Mouse (Mus musculus) liver, embryonic 16.5 days (tissue): Measurements from ENCODE around the gene Msx3. TPM values are rescaled to one million over a fixed set of nuclear protein-coding genes. Genes with fewer than 3 reads are reported as not detected.

Source experiments
- ATAC-seq: fragments of 200-750 bp; cut with Nextera tagmentation; 2 replicates; pipeline ENCODE4 v1.8.0; 2017; ENCODE audit warnings: low read depth, mild to moderate bottlenecking, moderate number of reproducible peaks, moderate library complexity
- H3K27ac ChIP-seq: fragments of 300-500 bp; sonication (generic); 2 replicates; pipeline ENCODE4 v1.5.1; 2014; ENCODE audit warnings: mild to moderate bottlenecking, low read length
- H3K27me3 ChIP-seq: fragments of 300-500 bp; sonication (generic); 2 replicates; pipeline ENCODE4 v1.6.1; 2014; ENCODE audit warnings: low read depth, low read length, mixed read lengths; ENCODE audit not compliant: control insufficient read depth, insufficient read depth
- H3K36me3 ChIP-seq: fragments of 300-500 bp; sonication (generic); 2 replicates; pipeline ENCODE4 v1.6.1; 2014; ENCODE audit warnings: mild to moderate bottlenecking; ENCODE audit not compliant: control insufficient read depth, insufficient read depth
- H3K4me1 ChIP-seq: fragments of 300-500 bp; sonication (generic); 2 replicates; pipeline ENCODE4 v1.6.1; 2014; ENCODE audit warnings: low read depth, low read length, mixed read lengths; ENCODE audit not compliant: control insufficient read depth
- H3K4me2 ChIP-seq: fragments of 300-500 bp; sonication (generic); 2 replicates; pipeline ENCODE4 v1.6.1; 2014; ENCODE audit warnings: low read depth, low read length, mixed read lengths
- H3K4me3 ChIP-seq: fragments of 300-500 bp; sonication (generic); 2 replicates; pipeline ENCODE4 v1.5.1; 2014; ENCODE audit warnings: low read depth, mild to moderate bottlenecking, low read length
- H3K9ac ChIP-seq: fragments of 300-500 bp; sonication (generic); 2 replicates; pipeline ENCODE4 v1.6.1; 2014; ENCODE audit warnings: low read depth, low read length
- H3K9me3 ChIP-seq: fragments of 300-500 bp; sonication (generic); replicated peaks from 2 replicates; pipeline ENCODE4 v1.6.1; 2016; ENCODE audit warnings: low read length; ENCODE audit not compliant: control insufficient read depth
- WGBS: fragments of 180-500 bp; shearing (Covaris S2); extraction: QIAGEN DNeasy Blood & Tissue Kit; methylation state at CpG from one replicate; pipeline ENCODE4 v1.1.7; 2014; ENCODE audit not compliant: insufficient replicate concordance; 5-methylcytosine and 5-hydroxymethylcytosine counted together
- polyA plus RNA-seq: library from polyadenylated mRNA; unstranded; fragments of >200 nt; fragmentation: Nextera tagmentation; extraction: Ambion mirVana; gene quantifications from 2 replicates; pipeline ENCODE4 v1.2.1, GENCODE M21; 2015

The Msx3 gene
- not detected in 2 replicates for polyA plus RNA-seq

GRCm38 (mm10) chr7:140048361-140049114 lies at the start of gene Msx3:
TSS of gene Msx3 (minus strand) at chr7:140049089.
- Histone ChIP-seq H3K9ac (no peak within 1 kb of the TSS), H3K27me3 (peaks cover 73% of the 10 kb centered on the region), H3K4me3 (peak within 1 kb of the TSS; percentile 39), H3K27ac (no peak within 1 kb of the TSS), H3K4me1 (no peaks in the 10 kb centered on the region; the same call in 1 of the 2 replicates), H3K4me2 (peak within 1 kb of the TSS; percentile 52), H3K36me3 (no peaks in the 10 kb centered on the region), H3K9me3 (no peaks in the 10 kb centered on the region)
- 2% methylated on average over 56 of the region's 56 CpGs for WGBS
- ATAC-seq: 0 out of 2 replicates have a peak, but pooled peaks have one; percentile 16

GRCm38 (mm10) chr7:140098466-140098865 lies 49.6 kb upstream of the Msx3 start:
- Histone ChIP-seq H3K36me3 (no peaks in the 10 kb centered on the region), H3K4me3 (no peak overlapping the region), H3K27me3 (no peaks in the 10 kb centered on the region), H3K9me3 (no peaks in the 10 kb centered on the region), H3K9ac (no peak overlapping the region), H3K4me2 (no peak overlapping the region), H3K4me1 (peaks cover 2% of the 10 kb centered on the region), H3K27ac (no peak overlapping the region)
- 40% methylated on average over 1 of the region's 1 CpGs for WGBS
- ATAC-seq: no peak

- Histone ChIP-seq H3K4me2 (no peak overlapping the region), H3K4me1 (no peaks in the 10 kb centered on the region), H3K27ac (no peak overlapping the region), H3K4me3 (no peak overlapping the region), H3K9me3 (no peaks in the 10 kb centered on the region), H3K27me3 (no peaks in the 10 kb centered on the region), H3K9ac (no peak overlapping the region), H3K36me3 (no peaks in the 10 kb centered on the region)
- ATAC-seq: no peak
Measured at GRCm38 (mm10) chr7:140096055-140096454, 47.2 kb upstream of the Msx3 start.

GRCm38 (mm10) chr7:140095556-140095955 lies 46.7 kb upstream of the Msx3 start:
- Histone ChIP-seq H3K4me1 (no peaks in the 10 kb centered on the region), H3K36me3 (no peaks in the 10 kb centered on the region), H3K9me3 (no peaks in the 10 kb centered on the region), H3K27ac (no peak overlapping the region), H3K4me3 (no peak overlapping the region), H3K9ac (no peak overlapping the region), H3K27me3 (no peaks in the 10 kb centered on the region), H3K4me2 (no peak overlapping the region)
- no peak for ATAC-seq
- 50% methylated on average over 1 of the region's 1 CpGs for WGBS

- no peaks in the 10 kb centered on the region for H3K9me3 ChIP-seq
- no peaks in the 10 kb centered on the region for H3K27me3 ChIP-seq
- H3K4me3 ChIP-seq: no peak overlapping the region
- H3K27ac ChIP-seq: no peak overlapping the region
- no peak overlapping the region for H3K4me2 ChIP-seq
- no peak for ATAC-seq
- WGBS: 47% methylated on average over 5 of the region's 5 CpGs
- no peaks in the 10 kb centered on the region for H3K4me1 ChIP-seq
- H3K9ac ChIP-seq: no peak overlapping the region
- H3K36me3 ChIP-seq: no peaks in the 10 kb centered on the region
Measured at GRCm38 (mm10) chr7:140094954-140095353, 46.1 kb upstream of the Msx3 start.

GRCm38 (mm10) chr7:140092924-140093528 lies 44.1 kb upstream of the Msx3 start, which contains the start of gene Prap1:
TSS of gene Prap1 (plus strand) at chr7:140093395.
- ATAC-seq: no peak
- no peaks in the 10 kb centered on the region for H3K27me3 ChIP-seq
- no peak within 1 kb of the TSS for H3K9ac ChIP-seq
- no peaks in the 10 kb centered on the region for H3K36me3 ChIP-seq
- 53% methylated on average over 5 of the region's 5 CpGs for WGBS
- H3K4me2 ChIP-seq: no peak within 1 kb of the TSS
- H3K9me3 ChIP-seq: no peaks in the 10 kb centered on the region
- no peak within 1 kb of the TSS for H3K4me3 ChIP-seq
- no peaks in the 10 kb centered on the region for H3K4me1 ChIP-seq
- H3K27ac ChIP-seq: no peak within 1 kb of the TSS

- H3K4me1 ChIP-seq: no peaks in the 10 kb centered on the region
- no peak overlapping the region for H3K27ac ChIP-seq
- 72% methylated on average over 10 of the region's 10 CpGs for WGBS
- H3K27me3 ChIP-seq: no peaks in the 10 kb centered on the region
- no peak overlapping the region for H3K4me3 ChIP-seq
- H3K4me2 ChIP-seq: no peak overlapping the region
- H3K9ac ChIP-seq: no peak overlapping the region
- no peak for ATAC-seq
- no peaks in the 10 kb centered on the region for H3K9me3 ChIP-seq
- no peaks in the 10 kb centered on the region for H3K36me3 ChIP-seq
Measured at GRCm38 (mm10) chr7:140090601-140091000, 41.7 kb upstream of the Msx3 start.

- no peak within 1 kb of the TSS for H3K27ac ChIP-seq
- 9% methylated on average over 18 of the region's 18 CpGs for WGBS
- H3K9me3 ChIP-seq: no peaks in the 10 kb centered on the region
- ATAC-seq: no peak
- no peak within 1 kb of the TSS for H3K9ac ChIP-seq
- peaks cover 31% of the 10 kb centered on the region for H3K27me3 ChIP-seq
- no peaks in the 10 kb centered on the region for H3K4me1 ChIP-seq
- H3K4me3 ChIP-seq: no peak within 1 kb of the TSS
- H3K4me2 ChIP-seq: no peak within 1 kb of the TSS
- no peaks in the 10 kb centered on the region for H3K36me3 ChIP-seq
Measured at GRCm38 (mm10) chr7:140082242-140082678, 33.4 kb upstream of the Msx3 start, which contains the start of gene Caly. TSS of gene Caly (minus strand) at chr7:140082548.
